Mouse (Mus musculus) Patski (cell line): Measurements from ENCODE around the gene Ppp1r2. TPM values are rescaled to one million over a fixed set of nuclear protein-coding genes. Genes with fewer than 3 reads are reported as not detected.

Source experiments
- ATAC-seq: fragments of 100-300 bp; one replicate; pipeline ENCODE4 v1.8.0; 2021
- CTCF ChIA-PET: fragments of 350-600 bp; sonication (Branson Sonifier 250); formaldehyde crosslinking; loops from one replicate; lab custom pipeline; 2022; ENCODE audit warnings: inconsistent platforms; lab: Charles Lee
- POLR2A ChIA-PET: fragments of 350-600 bp; sonication (Branson Sonifier 250); formaldehyde crosslinking; loops from one replicate; lab custom pipeline; 2022; ENCODE audit warnings: antibody characterized with exemption, inconsistent platforms; lab: Charles Lee
- DNase-seq: peaks from one replicate; pipeline ENCODE4 v3.0.0-alpha.2; 2011; ENCODE audit warnings: low read depth, low spot score
- H3K27me3 ChIP-seq: fragments of 371-371 bp; one replicate; pipeline ENCODE4 v1.5.1; 2021
- CTCF ChIP-seq: fragments of 100-300 bp; IDR thresholded peaks from one replicate; pipeline ENCODE4 v1.5.1; 2021
- in situ Hi-C: fragments of 300-500 bp; cut with MboI; formaldehyde crosslinking; loops from 3 replicates; pipeline ENCODE4 v1.11.1; 2018; ENCODE audit warnings: low pct_unique_long_range_greater_than_20kb, mixed read lengths
- polyA plus RNA-seq: library from polyadenylated mRNA; unstranded; gene quantifications from one replicate; pipeline ENCODE4 v1.2.3, GENCODE M21; 2021

The Ppp1r2 gene
- polyA plus RNA-seq, 1 experiment from 2014 or later, result 55.2 TPM

GRCm38 (mm10) chr16:31312296-31312695, 37.2 kb upstream of the Ppp1r2 start:
- H3K27me3 ChIP-seq, result no peaks in the 10 kb centered on the region
- in situ Hi-C loops, result no loop called here
- no peak for TF ChIP-seq CTCF
- DNase-seq, result no peak
- no peak for ATAC-seq
- ChIA-PET CTCF (interaction anchor here (0.9 kb wide), 1 partner anchor 13 kb away, joined by 3 read pairs; no protein-coding TSS in a partner anchor), POLR2A (no interaction called here)

GRCm38 (mm10) chr16:31305199-31305919, 30.3 kb upstream of the Ppp1r2 start:
- in situ Hi-C loops, result no loop called here

GRCm38 (mm10) chr16:31303276-31303675, 28.2 kb upstream of the Ppp1r2 start:
- ATAC-seq (no peak), DNase-seq (no peak)
- CTCF ChIA-PET, result no interaction called here
- in situ Hi-C loops, result no loop called here
- no peak for TF ChIP-seq CTCF
- POLR2A ChIA-PET, result no interaction called here
- H3K27me3 ChIP-seq, result no peaks in the 10 kb centered on the region

More at GRCm38 (mm10) chr16:31305199-31305919, 30.3 kb upstream of the Ppp1r2 start:
- DNase-seq (no peak), ATAC-seq (no peak)
- H3K27me3 ChIP-seq, result no peaks in the 10 kb centered on the region
- ChIA-PET CTCF (interaction anchor here (0.7 kb wide), 1 partner anchor 103 kb away, joined by 3 read pairs; no protein-coding TSS in a partner anchor), POLR2A (interaction anchor here (0.8 to 1.0 kb wide), 2 partner anchors 14 to 227 kb away, joined by 3 to 4 read pairs; no protein-coding TSS in a partner anchor)
- no peak for TF ChIP-seq CTCF

GRCm38 (mm10) chr16:31300883-31301532, 25.9 kb upstream of the Ppp1r2 start:
- CTCF ChIA-PET, result no interaction called here
- ATAC-seq, result no peak
- in situ Hi-C loops, result no loop called here
- no peak for DNase-seq
- TF ChIP-seq CTCF, result no peak
- POLR2A ChIA-PET, result no interaction called here
- no peaks in the 10 kb centered on the region for H3K27me3 ChIP-seq

- H3K27me3 ChIP-seq, result no peaks in the 10 kb centered on the region
- in situ Hi-C loops, result no loop called here
- TF ChIP-seq CTCF, result no peak
- ATAC-seq (no peak), DNase-seq (no peak)
- CTCF ChIA-PET, result no interaction called here
- POLR2A ChIA-PET, result no interaction called here
Observed at GRCm38 (mm10) chr16:31300467-31300866, 25.4 kb upstream of the Ppp1r2 start.

- no peaks in the 10 kb centered on the region for H3K27me3 ChIP-seq
- in situ Hi-C loops, result no loop called here
- ATAC-seq (no peak), DNase-seq (no peak)
- TF ChIP-seq CTCF, result no peak
- POLR2A ChIA-PET, result no interaction called here
- CTCF ChIA-PET, result interaction anchor here (0.6 to 1.5 kb wide), 5 partner anchors 8 to 19 kb away, joined by 3 read pairs; no protein-coding TSS in a partner anchor
Observed at GRCm38 (mm10) chr16:31299960-31300353, 24.9 kb upstream of the Ppp1r2 start.

- ChIA-PET CTCF (interaction anchor here (0.6 to 1.5 kb wide), 5 partner anchors 9 to 20 kb away, joined by 3 read pairs; no protein-coding TSS in a partner anchor), POLR2A (interaction anchor here (0.6 kb wide), 1 partner anchor 14 kb away, joined by 8 read pairs; no protein-coding TSS in a partner anchor)
- in situ Hi-C loops, result no loop called here
- no peak for TF ChIP-seq CTCF
- H3K27me3 ChIP-seq, result no peaks in the 10 kb centered on the region
- ATAC-seq (no peak), DNase-seq (no peak)
Observed at GRCm38 (mm10) chr16:31299164-31299959, 24.3 kb upstream of the Ppp1r2 start.

GRCm38 (mm10) chr16:31297113-31297512, 22.0 kb upstream of the Ppp1r2 start:
- in situ Hi-C loops, result no loop called here
- TF ChIP-seq CTCF, result no peak
- DNase-seq (no peak), ATAC-seq (no peak)
- CTCF ChIA-PET, result no interaction called here
- H3K27me3 ChIP-seq, result no peaks in the 10 kb centered on the region
- POLR2A ChIA-PET, result no interaction called here

GRCm38 (mm10) chr16:31293761-31294160, 18.7 kb upstream of the Ppp1r2 start:
- TF ChIP-seq CTCF, result no peak
- ChIA-PET CTCF (no interaction called here), POLR2A (no interaction called here)
- no peaks in the 10 kb centered on the region for H3K27me3 ChIP-seq
- DNase-seq (no peak), ATAC-seq (no peak)
- in situ Hi-C loops, result no loop called here

- peak; percentile 92 for ATAC-seq
Observed at GRCm38 (mm10) chr16:31290751-31291365, 15.8 kb upstream of the Ppp1r2 start.

More at GRCm38 (mm10) chr16:31290751-31291365, 15.8 kb upstream of the Ppp1r2 start:
- ChIA-PET CTCF (interaction anchor here (1.2 kb wide), 1 partner anchor 9 kb away, joined by 3 read pairs; no protein-coding TSS in a partner anchor), POLR2A (interaction anchor here (0.7 to 1.2 kb wide), 3 partner anchors 14 to 118 kb away, joined by 3 to 5 read pairs (median 4); no protein-coding TSS in a partner anchor)
- no peak for TF ChIP-seq CTCF
- DNase-seq, result peak; percentile 95
- in situ Hi-C loops, result no loop called here
- no peaks in the 10 kb centered on the region for H3K27me3 ChIP-seq
